In genomic region chr10:4635740-4636139, GRCm38 (mm10) we compare ENCODE assay signal across 11 mouse cellular contexts. TPM values are rescaled to one million over a fixed set of nuclear protein-coding genes. Genes with fewer than 3 reads are reported as not detected.
"Had no signal": no experiment of that assay in that cellular context is flagged by ENCODE, and none has a peak within 500 bp of the region (broad histone marks: within the 10 kb centered on the region; RNA-seq: fewer than 3 reads in every experiment).

No protein-coding gene starts in this region.

- H3K27ac ChIP-seq: midbrain, embryonic 10.5 days; stomach, embryonic 15.5 days had no signal

- H3K4me3 ChIP-seq: midbrain, embryonic 10.5 days; stomach, embryonic 15.5 days had no signal

- ATAC-seq: midbrain, embryonic 16.5 days had no signal

- H3K27me3 ChIP-seq: stomach, embryonic 15.5 days had no signal

- H3K4me2 ChIP-seq: liver, embryonic 11.5 days; lung, embryonic 14.5 days; stomach, embryonic 15.5 days had no signal

- DNase-seq: kidney, adult 2 months; left cerebral cortex, postnatal 4 days; lung, embryonic 14.5 days; lung, postnatal 10 days; lung, postnatal 4 days; right cerebral cortex, postnatal 14 days; thymus, postnatal 4 days had no signal

- H3K9ac ChIP-seq: lung, embryonic 14.5 days; stomach, embryonic 15.5 days had no signal

- H3K4me1 ChIP-seq: midbrain, embryonic 10.5 days; stomach, embryonic 15.5 days had no signal

- H3K36me3 ChIP-seq: midbrain, embryonic 10.5 days; stomach, embryonic 15.5 days had no signal

- H3K9me3 ChIP-seq: midbrain, embryonic 10.5 days; stomach, embryonic 15.5 days had no signal

RNA-seq across cellular contexts. Expression of gene Esr1, which starts 24.3 kb away (rescaled TPM):
- polyA plus RNA-seq: midbrain, embryonic 10.5 days had no signal
